Mouse (Mus musculus) natural killer cell, adult 2 months (primary cell): Measurements from ENCODE around the gene Cenpx.

Source experiments
- DNase-seq, 2 experiments: peaks; one replicate each; pipeline ENCODE4 v3.0.0; 2022; ENCODE audit warnings: low spot score in 2 of 2

Gene Cenpx

DNA sequence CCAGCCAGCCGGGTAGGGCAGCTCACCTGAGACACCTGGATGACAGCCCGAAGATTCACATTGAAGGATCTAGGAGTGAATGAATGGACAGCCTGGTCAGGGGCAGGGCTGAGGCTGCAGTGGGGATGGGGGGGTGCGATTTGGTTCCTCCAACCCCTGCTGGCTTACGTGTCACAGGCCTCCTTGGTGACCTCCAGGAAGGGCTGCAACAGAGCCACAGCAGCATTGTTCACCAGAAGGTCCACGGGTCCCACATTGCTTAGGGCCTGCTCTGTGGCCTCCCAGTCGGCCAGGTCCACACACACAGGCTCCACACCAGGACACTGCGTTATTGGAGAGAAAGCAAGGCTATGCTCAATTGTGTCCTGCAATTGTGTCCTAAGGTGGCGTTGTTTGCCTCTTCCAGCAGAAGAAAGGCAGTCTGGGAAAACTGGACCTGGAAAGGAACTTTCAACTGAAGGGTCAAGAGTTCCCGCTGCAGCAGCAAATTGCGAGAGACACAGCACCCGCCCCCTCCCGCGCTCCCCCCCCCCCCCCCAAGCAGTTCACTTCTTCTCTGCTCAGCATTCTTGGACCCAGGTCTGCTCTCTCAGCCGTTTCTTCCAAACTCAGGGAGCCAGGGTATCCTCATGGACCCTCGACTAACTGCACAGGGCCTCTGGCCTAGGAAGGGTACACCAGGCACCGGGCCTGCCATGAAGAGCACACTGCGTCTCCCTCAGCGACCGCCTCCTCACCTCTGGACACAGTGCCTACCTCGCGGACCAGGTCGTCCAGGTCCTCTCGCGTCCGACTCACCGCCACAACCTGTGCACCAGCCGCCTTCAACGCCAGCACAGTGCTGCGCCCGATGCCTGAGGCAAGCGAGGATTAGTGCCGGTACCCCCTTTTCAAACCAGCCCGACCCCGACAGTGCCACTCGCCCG lies 13.0 kb upstream of the Cenpx start:
- no peak for DNase-seq

DNA sequence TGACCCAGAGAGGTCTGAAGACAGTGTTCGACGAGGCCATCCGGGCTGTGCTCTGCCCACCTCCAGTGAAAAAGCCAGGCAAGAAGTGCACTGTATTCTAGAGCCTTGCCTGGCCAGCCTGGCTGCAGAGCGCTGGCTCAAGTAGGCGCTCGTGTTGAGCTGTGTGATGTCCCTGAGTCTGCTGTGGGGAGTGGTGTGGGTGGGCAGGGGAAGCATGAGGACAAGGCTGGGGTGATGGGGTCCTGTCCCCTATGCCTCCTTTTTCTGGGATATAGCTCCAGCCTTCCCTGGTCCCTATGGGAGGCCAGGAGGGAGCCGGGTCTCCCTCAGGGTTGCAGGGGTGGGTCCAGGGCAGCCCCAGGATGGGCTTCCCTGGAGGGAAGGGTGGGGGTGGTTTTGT lies 10.0 kb upstream of the Cenpx start:
- DNase-seq: no peak

DNA sequence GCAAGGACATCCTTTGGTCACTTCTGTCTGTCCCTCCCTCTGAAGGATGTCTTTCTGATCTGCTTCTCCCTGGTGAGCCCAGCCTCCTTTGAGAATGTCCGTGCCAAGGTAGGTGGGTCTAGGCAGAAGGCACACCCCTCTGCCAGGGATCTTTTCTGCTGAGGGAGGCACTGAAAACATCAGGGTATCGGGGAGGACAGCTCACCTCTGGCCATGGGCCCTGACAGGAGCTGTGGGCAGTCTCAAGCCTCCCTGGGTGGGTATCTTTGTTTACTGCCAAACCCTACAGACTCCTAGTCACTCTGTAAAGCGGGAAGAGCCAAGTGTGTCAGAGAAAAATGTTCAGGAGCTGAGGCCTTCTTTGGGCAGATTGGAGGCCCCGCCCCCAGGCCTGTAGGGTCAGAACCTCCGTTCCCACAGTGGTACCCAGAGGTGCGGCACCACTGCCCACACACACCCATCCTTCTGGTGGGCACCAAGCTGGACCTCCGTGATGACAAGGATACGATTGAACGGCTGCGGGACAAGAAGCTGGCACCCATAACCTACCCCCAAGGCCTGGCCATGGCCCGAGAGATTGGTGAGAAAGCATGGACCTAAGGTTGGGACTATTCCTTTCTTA lies 9.3 kb upstream of the Cenpx start:
- no peak for DNase-seq

DNA sequence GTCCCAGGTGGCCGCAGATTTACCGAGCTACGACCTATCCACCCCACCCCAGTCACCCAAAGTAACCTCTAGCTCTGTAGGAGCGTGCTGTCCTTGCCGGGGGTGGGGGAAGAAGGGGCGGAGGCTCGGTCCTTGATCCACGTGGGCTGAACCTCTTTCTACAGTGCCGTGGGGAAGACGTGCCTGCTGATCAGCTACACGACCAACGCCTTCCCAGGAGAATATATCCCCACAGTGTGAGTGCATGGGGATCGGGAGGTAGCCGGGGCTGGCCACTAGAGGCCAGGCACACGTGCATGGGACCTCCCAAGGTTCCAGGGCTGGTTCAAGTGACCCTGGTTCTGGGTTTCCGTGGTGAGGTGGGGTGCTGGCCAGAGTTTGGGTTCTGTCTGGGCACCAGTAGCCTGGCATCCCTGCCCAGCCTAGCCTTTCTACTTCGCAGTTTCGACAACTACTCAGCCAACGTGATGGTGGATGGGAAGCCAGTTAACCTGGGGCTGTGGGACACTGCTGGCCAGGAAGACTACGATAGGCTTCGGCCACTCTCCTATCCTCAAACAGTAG lies 8.6 kb upstream of the Cenpx start:
- no peak for DNase-seq

DNA sequence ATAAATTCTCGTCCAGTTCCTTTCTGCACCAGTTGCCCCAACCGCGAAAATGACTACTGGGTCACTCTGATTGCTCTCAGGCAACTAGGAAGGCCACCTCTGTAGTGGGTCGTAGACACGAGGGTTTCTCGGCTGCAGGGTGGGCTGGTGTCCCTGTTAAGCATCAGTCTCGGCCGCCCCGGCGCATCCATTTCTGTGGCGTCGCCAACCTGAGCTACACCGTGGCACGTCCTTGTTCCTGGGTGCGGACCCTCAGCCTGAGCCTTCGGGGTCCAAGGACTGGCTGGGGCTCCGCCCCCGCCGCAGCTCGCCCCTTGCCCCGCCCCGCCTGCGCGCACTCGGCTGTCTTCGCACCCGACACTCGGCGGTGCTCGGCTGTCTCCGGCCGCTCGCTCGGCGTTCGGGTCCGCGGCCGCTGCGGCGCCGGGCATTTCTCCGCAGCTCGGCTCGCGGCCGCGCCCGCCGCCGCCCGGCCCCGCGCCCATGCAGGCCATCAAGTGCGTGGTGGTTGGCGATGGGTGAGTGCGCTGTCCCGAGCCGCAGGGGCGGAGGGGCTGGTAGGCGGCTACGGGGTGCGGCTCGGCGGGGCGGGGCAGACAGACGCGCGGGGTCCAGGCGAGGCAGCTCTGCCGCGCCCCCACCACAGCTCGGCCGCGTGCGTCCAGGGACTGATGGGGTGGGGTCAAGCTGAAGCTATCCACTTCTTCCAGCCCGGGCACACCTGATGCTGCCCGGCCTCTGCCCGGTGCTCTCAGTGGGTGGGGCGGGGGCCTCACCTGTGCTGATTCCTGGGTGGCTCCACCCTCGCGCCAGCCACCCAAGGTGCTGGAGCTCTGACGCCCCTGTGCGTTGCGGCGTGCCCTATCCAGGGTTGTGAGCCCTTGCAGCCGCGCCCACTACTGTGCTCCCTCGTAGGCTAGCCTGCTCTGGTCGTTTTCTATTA lies 7.9 kb upstream of the Cenpx start, which contains the start of gene Rac3:
TSS of gene Rac3 (plus strand) at position 347 of the 943 bp plus-strand sequence.
- DNase-seq: peak; percentile 40 to 42

DNA sequence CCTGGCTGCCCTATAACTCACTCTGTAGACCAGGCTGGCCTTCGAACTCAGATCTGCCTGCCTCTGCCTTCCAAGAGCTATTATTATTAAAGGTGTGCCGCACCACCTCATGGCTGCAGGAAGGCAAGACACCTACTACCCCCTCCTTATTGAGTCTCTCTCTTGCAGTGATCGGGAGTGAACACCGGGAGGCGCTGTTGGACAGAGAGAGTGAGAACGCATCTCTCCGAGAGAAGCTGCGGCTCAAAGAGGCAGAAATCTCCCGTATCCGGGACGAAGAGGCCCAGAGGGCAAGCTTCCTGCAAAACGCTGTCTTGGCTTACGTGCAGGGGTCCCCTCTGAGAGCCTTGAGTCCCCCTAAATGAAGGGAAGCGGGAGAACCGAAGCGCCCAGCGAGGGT lies 6.9 kb upstream of the Cenpx start:
- peak; percentile 87 to 92 for DNase-seq

DNA sequence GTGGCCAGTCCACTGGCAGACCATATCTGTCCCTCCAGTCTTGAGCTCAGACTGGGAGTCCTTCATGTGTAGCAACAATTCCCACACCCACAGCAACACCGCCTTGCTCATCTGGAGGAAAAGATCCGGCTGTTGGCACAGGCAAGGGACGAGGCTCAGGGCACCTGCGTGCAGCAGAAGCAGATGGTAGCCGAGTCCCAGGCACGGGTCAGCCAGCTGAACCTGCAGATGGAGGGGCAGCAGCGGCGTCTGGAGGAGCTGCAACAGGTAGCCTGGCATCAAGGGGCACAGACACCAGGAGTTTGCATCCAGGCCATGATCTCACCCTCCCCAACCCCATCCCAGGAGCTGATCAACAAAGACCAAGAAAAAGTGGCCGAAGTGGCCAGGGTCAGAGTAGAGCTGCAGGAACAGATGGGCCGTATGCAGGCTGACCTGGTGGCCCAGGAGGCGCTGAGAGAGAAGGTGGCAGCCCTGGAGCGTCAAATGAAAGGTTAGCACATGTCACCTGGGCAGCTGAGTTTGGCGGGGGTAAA lies 6.4 kb upstream of the Cenpx start:
- no peak for DNase-seq

DNA sequence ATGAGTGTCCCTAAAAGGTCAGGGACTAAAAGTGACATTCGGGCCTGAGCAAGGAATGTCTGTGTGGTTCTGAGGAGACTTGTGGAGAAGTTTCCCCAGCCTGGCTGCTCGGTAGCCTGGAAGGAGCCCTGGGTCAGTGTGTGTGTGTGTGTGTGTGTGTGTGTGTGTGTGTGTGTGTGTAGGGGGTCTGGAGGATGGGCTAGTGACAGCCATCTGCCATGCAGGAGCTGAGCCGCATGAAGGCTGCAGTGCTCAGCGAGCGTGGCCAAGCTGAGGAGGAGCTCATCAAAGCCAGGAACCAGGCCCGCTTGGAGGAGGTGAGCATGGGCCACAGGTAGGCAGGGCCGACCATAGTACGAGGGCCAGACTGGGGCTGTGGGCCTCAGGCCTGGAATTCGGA lies 5.7 kb upstream of the Cenpx start:
- DNase-seq: no peak

DNA sequence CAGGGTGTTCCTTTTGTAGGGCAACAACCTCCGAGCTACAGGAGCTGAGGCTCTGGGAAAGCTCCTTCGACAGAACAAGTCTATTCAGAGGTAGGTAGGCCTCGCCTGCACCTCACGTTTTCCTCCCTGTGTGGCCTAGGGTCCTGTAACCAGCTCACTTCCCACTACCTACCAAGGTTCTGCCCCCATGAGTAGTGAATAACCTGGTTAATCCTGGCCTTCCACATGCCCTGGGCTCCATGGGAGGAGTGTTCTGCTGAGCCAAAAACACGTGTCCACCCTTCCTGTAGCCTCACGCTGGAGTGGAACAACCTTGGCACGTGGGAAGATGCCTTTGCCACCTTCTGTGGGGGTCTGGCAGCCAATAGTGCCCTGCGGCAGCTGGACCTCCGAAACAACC lies 1.6 kb upstream of the Cenpx start:
- DNase-seq: no peak

DNA sequence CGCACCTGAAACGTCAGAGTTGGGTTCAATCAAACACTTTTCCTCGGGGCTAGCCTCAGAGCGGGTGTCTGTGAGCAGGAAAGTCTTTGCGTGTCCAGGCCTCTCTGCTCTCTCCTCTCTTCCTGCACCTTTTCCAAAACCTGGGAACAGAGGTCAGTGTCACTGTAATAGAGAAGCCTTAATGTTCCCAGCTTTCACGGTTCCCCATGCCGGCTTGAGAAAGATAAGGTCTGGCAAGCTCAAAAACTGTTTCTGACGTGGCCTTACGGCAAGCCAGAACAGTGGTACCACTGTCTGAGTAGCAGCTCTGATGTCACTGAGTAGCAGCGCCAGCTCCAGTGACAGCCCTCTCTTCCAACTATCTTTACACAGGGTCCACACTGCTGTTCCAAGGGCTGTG lies 1.0 kb upstream of the Cenpx start:
- DNase-seq: no peak

DNA sequence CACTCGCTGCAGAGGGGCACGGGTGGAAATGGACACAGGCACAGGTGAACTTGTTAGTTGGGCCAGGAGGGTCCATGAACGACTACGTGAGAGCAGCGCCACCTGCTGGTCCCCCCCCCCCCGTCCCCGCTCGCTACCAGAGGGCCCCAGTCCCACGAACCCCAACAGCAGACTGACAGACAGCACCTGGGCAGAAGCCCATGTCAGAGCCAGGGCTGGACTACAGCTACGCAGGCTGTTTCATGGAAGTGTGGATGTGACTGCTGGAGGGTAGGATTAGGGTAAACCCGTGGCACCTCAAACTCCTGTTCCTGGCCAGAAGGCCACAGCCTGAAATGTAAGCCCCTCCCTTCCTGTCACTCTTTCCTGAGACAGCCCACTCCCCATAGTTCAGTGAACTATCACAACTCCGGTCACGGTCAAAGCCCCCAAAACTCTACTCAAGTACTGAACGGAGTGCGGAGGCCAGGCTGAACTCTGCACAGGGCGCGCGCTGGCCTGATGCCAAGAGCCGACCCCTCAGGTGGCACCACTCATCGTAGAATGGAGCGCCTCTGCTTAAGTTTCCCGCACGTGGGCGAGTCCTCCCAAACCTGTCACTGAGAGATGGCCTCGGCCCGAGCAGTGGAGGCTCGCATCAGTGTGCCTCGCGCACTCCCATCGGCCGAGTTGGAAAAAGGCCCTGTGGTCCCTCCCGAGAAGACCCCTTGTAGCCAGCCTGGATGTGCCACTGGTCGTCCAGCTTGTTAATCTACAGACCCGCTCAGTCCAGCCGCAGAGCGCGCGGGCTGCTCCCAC lies 568 bp downstream of the Cenpx start:
- peak; percentile 32 to 55 for DNase-seq

DNA sequence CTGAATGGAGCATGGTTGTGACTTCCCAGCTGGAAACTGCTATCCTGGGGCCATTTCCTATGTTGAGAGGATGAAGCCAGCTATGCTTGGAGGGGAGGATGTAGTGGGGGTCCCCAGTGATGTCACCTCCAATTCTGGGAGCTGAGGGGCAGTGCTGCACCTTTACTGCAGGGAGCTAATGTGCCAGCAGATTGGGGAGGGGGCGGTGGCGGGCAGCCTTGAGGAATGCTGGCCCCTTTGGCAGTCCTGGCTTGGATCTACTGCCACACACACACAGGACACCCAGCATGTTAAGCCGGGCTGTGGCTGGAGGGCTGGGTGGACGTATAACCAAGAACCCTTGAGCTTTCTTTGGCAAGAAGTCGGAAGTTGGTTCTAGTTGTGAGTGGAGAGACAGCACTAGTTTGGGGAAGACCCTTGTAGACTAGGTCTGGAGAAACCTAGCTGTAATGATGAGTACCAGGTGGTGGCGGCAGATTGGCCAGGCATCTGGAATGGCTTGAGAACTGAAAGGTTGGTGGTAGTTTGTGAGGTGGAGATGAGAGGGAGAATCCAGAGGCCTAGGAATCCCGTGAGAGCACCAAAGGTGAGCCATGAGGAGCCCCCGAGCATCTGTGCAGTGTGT lies 1.4 kb downstream of the Cenpx start:
- no peak for DNase-seq

DNA sequence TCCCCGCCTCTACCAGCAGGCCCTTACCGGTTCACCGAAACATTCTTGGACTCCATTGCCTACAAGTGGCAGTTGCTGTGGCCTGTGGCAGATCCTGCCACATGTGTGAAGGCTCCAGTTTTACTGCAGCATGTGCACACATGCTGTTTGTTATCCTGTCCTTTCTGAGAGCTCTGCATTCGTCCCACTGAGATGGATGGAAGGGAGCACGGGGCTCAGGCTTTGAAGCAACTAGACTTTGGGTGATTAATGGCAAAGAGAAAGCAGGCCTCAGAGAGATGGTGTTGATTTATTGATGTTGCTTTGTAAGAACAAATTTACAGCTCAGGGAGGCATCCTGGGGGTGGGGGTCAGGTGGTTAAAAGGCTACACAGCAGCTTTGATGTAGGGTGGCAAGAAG lies 2.9 kb downstream of the Cenpx start:
- DNase-seq: no peak

DNA sequence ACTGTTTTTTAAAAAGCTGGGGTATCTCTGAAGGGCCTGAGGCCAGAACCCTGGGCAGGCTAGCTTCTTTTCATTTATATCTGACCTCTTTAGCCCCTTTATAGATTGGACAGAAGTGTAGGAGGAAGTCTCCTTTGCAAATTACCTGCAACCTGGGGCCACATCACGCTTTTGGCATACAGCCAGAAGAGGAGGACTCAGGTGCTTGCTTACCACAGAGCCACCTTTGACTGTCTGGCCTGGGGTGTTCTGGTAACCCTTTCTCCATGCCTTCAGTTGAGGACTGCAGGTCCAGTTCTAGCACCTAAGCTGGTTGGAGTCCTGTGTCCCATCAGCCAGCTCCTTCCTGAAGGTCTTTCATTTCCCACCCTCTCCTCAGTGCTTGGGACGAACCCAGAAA lies 4.0 kb downstream of the Cenpx start:
- no peak for DNase-seq

DNA sequence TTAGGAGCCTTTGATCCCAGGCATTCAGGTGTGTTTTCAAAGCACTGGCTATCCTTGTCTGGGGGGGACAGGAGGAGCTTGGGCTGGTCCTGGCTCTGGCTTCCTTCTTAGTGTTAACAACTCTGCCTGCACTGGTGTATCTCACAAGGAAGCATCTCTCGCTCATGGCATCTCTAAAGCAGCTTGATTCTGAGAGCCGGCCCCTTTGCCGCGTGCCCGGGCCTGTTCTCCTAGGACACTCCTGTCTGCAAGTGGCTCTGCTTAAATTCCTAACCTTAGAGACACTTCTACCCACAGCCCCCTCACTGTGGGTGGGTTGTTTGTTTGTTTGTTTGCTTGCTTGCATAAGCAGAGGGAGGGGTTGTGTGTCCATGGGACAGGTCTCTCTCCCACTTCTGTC lies 5.6 kb downstream of the Cenpx start:
- DNase-seq: no peak

DNA sequence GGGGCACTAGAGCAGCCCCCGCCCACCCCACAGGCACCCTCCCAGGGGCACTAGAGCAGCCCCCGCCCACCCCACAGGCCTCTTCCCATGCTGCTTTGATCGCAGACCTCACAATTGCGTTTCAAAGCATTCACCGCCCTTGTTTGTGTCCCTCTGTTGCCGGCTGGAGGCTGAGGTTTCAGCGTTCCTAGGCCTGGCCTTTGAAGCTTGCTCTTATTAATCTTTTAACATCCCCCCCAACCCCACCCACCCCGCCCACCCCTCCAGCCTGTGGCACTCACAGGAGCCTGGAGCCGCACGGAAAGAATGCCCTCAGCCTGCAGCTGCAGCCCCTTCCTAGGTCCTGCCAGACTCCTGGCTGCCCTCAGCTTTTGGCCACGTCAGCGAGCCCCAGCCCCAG lies 6.3 kb downstream of the Cenpx start:
- no peak for DNase-seq

DNA sequence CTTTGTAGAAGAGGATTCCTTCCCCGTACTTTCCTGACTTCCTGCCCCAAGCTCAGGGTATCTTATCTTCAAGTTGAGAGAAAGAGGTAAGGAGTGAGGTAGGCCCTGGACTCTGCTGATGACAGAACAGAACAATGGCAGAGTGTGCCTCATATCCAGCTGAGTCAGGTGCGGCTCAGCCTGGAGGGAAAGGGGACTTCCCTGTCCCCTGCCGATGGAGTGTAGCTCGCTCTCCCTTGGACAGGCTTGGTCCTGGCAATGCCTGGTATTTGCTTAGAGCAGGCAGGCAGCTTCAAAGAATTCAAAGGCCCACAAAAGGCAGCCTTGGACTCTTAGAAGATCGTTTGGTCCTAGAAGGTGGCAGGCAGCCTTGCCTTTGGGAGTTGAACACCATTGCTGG lies 7.4 kb downstream of the Cenpx start:
- DNase-seq: no peak

DNA sequence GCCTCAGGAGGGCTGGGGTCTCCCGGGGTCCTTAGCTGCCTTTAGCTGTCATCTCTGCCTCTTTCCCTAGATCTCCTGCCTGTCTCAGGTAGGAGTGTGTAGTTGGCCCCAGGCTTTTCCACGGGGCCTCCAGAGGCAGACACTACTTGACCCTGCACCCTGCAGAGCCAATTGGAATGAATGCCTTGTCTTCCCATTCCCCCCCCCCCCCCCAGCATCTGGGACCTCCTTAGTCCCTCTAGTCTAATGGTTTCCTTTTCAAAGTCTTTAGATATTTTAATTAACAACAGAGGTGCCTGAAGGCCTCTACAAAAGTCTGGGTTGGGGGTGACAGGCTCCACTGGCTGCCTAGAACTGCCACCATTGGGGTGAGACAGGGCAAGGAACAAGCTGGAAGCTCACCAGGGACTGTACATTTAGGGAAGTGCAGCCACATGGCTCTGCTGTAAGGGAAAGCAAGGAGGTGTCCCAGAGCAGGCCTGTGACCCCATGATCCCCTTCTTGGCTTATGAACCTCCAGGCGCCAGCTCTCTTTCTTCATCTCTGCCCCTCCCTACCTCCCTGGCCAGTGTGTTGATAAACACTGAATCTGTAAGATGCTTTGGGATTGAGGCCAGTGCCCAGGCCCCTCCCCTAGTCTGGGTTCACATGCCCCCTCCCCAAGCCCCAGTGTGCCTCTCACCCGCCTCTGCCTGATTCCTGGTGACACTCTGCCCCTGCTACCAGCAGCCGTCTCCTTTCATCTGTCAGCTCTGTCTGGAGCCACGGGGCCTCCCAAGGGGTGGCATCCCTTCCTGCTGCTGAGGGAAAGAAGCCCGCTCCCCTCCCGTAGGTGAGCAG lies 8.8 kb downstream of the Cenpx start:
- DNase-seq: no peak

DNA sequence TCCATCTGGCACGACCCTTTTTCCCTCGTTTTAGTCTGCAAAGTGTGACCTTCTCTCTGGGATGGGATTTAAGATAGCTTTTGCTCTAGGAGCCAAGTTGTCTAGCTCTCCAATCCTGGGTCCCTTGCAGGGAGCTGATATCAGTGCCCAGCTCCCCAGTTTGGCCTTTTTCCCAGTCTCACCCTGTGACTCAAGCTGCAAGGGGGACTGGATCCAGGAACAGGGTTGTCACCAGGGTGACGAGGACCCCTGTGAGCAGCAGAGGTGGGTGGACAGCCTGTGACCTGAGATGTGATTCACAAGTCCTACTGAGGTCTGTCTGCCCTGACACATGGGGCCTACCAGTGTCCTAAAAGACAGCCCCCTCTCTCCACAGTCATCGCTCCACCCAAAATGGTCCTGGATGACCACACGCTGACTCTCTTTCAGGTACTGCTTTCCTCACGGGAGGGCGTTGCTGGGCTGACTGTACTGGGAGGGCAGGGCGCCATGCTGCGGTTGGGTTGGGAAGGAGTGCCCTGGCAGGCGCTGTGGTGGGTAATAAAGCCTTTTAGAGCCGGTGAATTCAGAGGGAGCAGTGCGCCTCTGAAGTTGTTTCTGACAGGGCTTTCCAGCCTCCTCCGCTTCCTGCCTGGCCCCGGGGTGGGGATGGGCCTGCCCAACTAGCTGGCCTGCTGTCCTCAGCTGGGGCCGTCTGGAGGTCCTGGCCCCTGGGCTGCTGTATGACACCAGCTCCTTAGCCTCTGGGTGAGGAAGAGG lies 9.7 kb downstream of the Cenpx start:
- no peak for DNase-seq
